Mouse (Mus musculus): ENCODE measurements around the gene Taf9b. TPM values are rescaled to one million over a fixed set of nuclear protein-coding genes. Genes with fewer than 3 reads are reported as not detected.

Taf9b gene
- polyA plus RNA-seq, 1 experiment from 2014 or later, result 23.5 TPM

DNA sequence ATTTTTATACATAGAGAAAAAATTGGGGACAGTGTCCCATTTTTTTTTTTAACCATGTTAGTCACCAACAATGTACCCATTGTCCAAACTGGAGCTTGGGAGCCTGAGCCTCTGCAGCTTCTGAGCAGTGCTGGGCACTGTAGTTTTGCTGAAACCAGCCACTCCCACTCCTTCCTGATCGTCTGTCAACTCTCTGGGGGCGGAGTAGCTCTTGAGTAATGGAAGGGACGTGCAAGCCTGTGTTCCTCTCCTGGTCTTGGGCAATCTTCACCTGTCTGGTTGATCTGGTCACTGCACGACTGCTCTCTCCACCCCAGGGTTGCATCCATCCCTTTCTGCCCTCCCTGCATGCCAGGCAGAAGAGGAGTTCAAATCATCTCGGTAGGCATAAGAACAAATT is 57.0 kb downstream of the Taf9b start:
- Histone ChIP-seq H3K36me3 (ENCODE audit: control insufficient read depth, insufficient read depth) (no peaks in the 10 kb centered on the region), H3K4me1 (ENCODE audit: control insufficient read depth, insufficient read depth, low read length) (no peaks in the 10 kb centered on the region), H3K27me3 (ENCODE audit: control insufficient read depth, insufficient read depth, low read length) (no peaks in the 10 kb centered on the region), H3K9ac (ENCODE audit: low read length) (no peak overlapping the region), H3K4me3 (ENCODE audit: low read length) (no peak overlapping the region), H3K4me2 (ENCODE audit: low read depth, low read length) (no peak overlapping the region), H3K27ac (ENCODE audit: low read length) (no peak overlapping the region), H3K9me3 (replicated peaks; ENCODE audit: control insufficient read depth, low read length) (no peaks in the 10 kb centered on the region)
- no peak for ATAC-seq (replicated peaks; ENCODE audit: extremely low read depth, insufficient read depth, low FRiP score)
- WGBS, result 33% methylated on average over 5 of the region's 5 CpGs

Other genes starting within 250 kb of the Taf9b start
- gene Magt1, start 209.3 kb downstream of the Taf9b start, polyA plus RNA-seq (2015; fragmentation: Nextera tagmentation; extraction: Ambion mirVana), result 43.5 and 46.5 TPM in 2 replicates
- gene Cox7b, start 205.5 kb downstream of the Taf9b start, polyA plus RNA-seq (2015; fragmentation: Nextera tagmentation; extraction: Ambion mirVana), result 884 and 895 TPM in 2 replicates
- 10.3 and 12.1 TPM in 2 replicates for gene Atp7a, start 193.9 kb downstream of the Taf9b start, polyA plus RNA-seq (2015; fragmentation: Nextera tagmentation; extraction: Ambion mirVana)
- gene Tlr13, start 78.0 kb downstream of the Taf9b start, polyA plus RNA-seq (2015; fragmentation: Nextera tagmentation; extraction: Ambion mirVana), result 0.42 and 0.84 TPM in 2 replicates
- gene Pgk1, start 34.1 kb downstream of the Taf9b start, polyA plus RNA-seq (2015; fragmentation: Nextera tagmentation; extraction: Ambion mirVana), result 585 and 699 TPM in 2 replicates
- gene Fnd3c2, start 34.2 kb upstream of the Taf9b start, polyA plus RNA-seq (2015; fragmentation: Nextera tagmentation; extraction: Ambion mirVana), result not detected in 2 replicates

All from heart, embryonic 16.5 days (tissue).